Mouse (Mus musculus): ENCODE measurements around the gene Scfd1.

DNA sequence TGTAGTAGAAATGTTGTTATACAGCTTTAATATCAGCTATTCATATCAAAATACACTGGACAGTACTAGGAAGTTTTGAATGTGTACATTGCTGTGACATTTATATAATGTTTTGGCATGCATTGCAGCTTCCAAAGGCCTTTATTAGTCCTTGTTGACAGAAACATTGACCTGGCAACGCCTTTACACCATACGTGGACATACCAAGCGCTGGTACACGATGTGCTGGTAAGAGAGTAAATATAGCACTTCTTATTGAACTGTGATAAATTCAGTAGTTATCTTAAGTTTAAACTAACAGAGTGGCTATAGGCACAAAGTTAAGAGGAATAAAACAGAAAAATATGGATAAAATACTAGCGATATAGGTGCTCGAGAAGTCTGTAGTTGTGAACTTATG is 22.6 kb downstream of the Scfd1 start:
- no peak for TF ChIP-seq POLR2A (IDR thresholded peaks at IDR 0.05; ENCODE audit: borderline replicate concordance, low read depth, low read length)
- TF ChIP-seq CTCF (IDR thresholded peaks at IDR 0.05; ENCODE audit: low read depth, low read length): no peak
